Mouse (Mus musculus): Measurements from ENCODE around the gene Gm26741. TPM values are rescaled to one million over a fixed set of nuclear protein-coding genes. Genes with fewer than 3 reads are reported as not detected.

Gene Gm26741
- polyA plus RNA-seq, 1 experiment from 2014 or later, result not detected

DNA sequence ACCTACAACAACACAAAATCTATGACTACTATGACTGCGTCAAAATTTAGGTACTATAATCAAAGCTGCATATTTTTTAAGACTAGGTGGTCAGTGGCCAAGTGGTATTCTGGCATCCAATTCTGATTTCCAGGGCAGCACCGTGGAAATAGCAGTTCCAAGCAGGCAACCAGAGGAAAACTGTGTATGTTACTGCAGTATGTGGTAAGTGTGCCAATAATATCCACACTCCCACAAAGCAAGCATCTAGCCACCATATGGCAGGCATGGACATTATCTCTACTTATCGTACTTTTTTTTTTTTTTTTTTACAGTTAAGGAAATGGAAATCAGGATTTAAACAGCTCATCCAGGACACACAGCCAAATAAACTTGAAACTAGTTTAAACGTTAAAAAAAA lies 9.8 kb downstream of the Gm26741 start:
- H3K4me3 ChIP-seq (ENCODE audit: low read length), result no peak overlapping the region
- H3K9me3 ChIP-seq (ENCODE audit: control insufficient read depth, low read length), result no peaks in the 10 kb centered on the region
- no peak overlapping the region for H3K9ac ChIP-seq (ENCODE audit: low read length)
- H3K4me2 ChIP-seq (ENCODE audit: low read depth, low read length), result no peak overlapping the region
- H3K27me3 ChIP-seq (ENCODE audit: control insufficient read depth, insufficient read depth, low read depth, low read length), result no peaks in the 10 kb centered on the region
- WGBS, result 74% methylated on average over 4 of the region's 4 CpGs
- peaks cover 3% of the 10 kb centered on the region; the same call in 1 of the 2 replicates for H3K36me3 ChIP-seq (ENCODE audit: control insufficient read depth, insufficient read depth, low read length)
- ATAC-seq (ENCODE audit: low read depth), result no peak
- H3K27ac ChIP-seq (ENCODE audit: low read length), result no peak overlapping the region
- H3K4me1 ChIP-seq (replicated peaks; ENCODE audit: control insufficient read depth, insufficient read depth, low read length), result no peaks in the 10 kb centered on the region

DNA sequence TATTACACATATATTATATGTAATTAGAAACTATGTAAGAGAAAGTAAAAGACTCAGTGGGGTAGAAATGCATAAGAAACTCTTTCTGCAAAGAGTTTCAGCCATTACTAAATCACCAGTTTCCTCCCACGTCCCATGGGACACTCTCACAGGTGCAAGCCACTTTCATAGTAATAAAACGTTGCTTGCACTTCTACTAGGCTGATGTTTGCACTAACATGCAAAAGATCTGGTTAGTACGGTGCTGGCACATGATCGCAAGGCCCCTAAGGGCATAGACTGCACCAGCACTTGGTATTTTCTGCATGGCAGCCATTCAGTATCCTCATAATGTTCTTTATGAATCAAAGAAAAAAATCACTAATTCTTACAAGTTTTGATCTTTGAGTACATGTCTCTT lies 15.3 kb downstream of the Gm26741 start:
- H3K9ac ChIP-seq (ENCODE audit: low read length), result no peak overlapping the region
- H3K9me3 ChIP-seq (ENCODE audit: control insufficient read depth, low read length), result no peaks in the 10 kb centered on the region
- 68% methylated on average over 4 of the region's 4 CpGs for WGBS
- no peaks in the 10 kb centered on the region for H3K4me1 ChIP-seq (replicated peaks; ENCODE audit: control insufficient read depth, insufficient read depth, low read length)
- peaks cover 3% of the 10 kb centered on the region; the same call in 1 of the 2 replicates for H3K36me3 ChIP-seq (ENCODE audit: control insufficient read depth, insufficient read depth, low read length)
- no peaks in the 10 kb centered on the region for H3K27me3 ChIP-seq (ENCODE audit: control insufficient read depth, insufficient read depth, low read depth, low read length)
- H3K4me3 ChIP-seq (ENCODE audit: low read length), result no peak overlapping the region
- ATAC-seq (ENCODE audit: low read depth), result no peak
- H3K4me2 ChIP-seq (ENCODE audit: low read depth, low read length), result no peak overlapping the region
- H3K27ac ChIP-seq (ENCODE audit: low read length), result no peak overlapping the region

DNA sequence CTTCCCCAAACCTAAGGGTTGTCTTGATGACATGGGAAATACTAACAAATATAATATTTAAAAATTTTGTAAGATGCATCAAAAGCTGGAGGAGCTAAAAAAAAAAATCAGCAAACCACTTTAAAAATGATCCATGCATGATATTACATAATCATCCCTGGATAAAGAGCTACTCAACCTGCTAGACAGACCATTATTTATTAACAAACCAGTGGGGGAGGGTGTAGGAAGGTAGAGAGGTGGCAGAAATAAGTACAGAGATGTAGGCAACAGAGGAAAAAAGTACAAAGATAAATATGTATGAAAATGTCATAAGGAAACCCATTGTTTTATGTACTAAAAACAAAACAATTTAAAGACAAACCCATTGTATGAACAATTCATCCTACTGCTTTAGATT lies 16.1 kb downstream of the Gm26741 start:
- H3K4me2 ChIP-seq (ENCODE audit: low read depth, low read length), result no peak overlapping the region
- no peaks in the 10 kb centered on the region for H3K4me1 ChIP-seq (replicated peaks; ENCODE audit: control insufficient read depth, insufficient read depth, low read length)
- no peak overlapping the region for H3K4me3 ChIP-seq (ENCODE audit: low read length)
- no peak overlapping the region for H3K27ac ChIP-seq (ENCODE audit: low read length)
- H3K36me3 ChIP-seq (ENCODE audit: control insufficient read depth, insufficient read depth, low read length), result peaks cover 3% of the 10 kb centered on the region; the same call in 1 of the 2 replicates
- no peaks in the 10 kb centered on the region for H3K27me3 ChIP-seq (ENCODE audit: control insufficient read depth, insufficient read depth, low read depth, low read length)
- no peak overlapping the region for H3K9ac ChIP-seq (ENCODE audit: low read length)
- no peaks in the 10 kb centered on the region for H3K9me3 ChIP-seq (ENCODE audit: control insufficient read depth, low read length)
- no peak for ATAC-seq (ENCODE audit: low read depth)

DNA sequence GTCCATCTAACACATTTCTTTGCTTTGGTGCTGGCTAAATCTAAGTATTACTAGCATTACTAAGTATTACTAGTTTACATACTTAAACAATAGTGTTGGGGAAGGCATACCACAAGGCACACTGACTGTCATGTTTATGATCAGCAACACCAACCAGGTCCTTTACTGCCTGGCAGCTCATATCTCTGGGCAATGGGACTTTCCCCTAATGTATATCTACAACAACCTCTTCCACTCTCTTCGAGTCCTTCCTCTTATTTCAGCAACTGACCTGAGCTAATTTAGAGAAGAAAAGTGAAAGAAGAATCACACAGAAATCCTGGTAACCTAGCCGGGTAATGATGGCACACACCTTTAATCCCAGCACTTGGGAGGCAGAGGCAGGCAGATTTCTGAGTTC lies 17.9 kb downstream of the Gm26741 start:
- Histone ChIP-seq H3K9ac (ENCODE audit: low read length) (no peak overlapping the region), H3K27ac (ENCODE audit: low read length) (no peak overlapping the region), H3K4me2 (ENCODE audit: low read depth, low read length) (no peak overlapping the region), H3K9me3 (ENCODE audit: control insufficient read depth, low read length) (no peaks in the 10 kb centered on the region), H3K4me1 (replicated peaks; ENCODE audit: control insufficient read depth, insufficient read depth, low read length) (no peaks in the 10 kb centered on the region), H3K36me3 (ENCODE audit: control insufficient read depth, insufficient read depth, low read length) (no peaks in the 10 kb centered on the region), H3K4me3 (ENCODE audit: low read length) (no peak overlapping the region), H3K27me3 (ENCODE audit: control insufficient read depth, insufficient read depth, low read depth, low read length) (no peaks in the 10 kb centered on the region)
- no peak for ATAC-seq (ENCODE audit: low read depth)
- 87% methylated on average over 2 of the region's 2 CpGs for WGBS

DNA sequence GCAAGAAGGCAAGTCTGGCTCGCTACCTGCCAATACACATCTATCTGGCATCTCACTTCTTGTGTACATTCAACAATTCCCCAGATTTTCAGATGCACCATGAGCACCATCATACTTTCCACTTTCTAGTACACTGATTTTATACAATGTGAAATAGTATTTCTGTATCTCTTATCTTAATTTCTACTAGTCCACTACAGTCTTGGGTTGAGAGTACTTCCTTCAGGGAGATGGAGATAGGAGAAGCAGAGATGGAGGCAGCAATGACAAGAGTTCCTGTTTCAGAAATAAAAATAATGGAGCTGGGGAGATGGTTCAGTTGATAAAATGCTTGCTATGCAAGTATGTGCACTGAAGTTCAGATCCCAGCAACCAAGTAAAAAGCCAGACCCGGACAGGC lies 19.2 kb downstream of the Gm26741 start:
- no peak for ATAC-seq (ENCODE audit: low read depth)
- Histone ChIP-seq H3K4me3 (ENCODE audit: low read length) (no peak overlapping the region), H3K27ac (ENCODE audit: low read length) (no peak overlapping the region), H3K9ac (ENCODE audit: low read length) (no peak overlapping the region), H3K27me3 (ENCODE audit: control insufficient read depth, insufficient read depth, low read depth, low read length) (no peaks in the 10 kb centered on the region), H3K4me2 (ENCODE audit: low read depth, low read length) (no peak overlapping the region), H3K4me1 (replicated peaks; ENCODE audit: control insufficient read depth, insufficient read depth, low read length) (0 out of 2 replicates have a peak, but pooled peaks cover 1% of the 10 kb centered on the region), H3K9me3 (ENCODE audit: control insufficient read depth, low read length) (no peaks in the 10 kb centered on the region), H3K36me3 (ENCODE audit: control insufficient read depth, insufficient read depth, low read length) (no peaks in the 10 kb centered on the region)
- WGBS, result 86% methylated on average over 2 of the region's 2 CpGs

DNA sequence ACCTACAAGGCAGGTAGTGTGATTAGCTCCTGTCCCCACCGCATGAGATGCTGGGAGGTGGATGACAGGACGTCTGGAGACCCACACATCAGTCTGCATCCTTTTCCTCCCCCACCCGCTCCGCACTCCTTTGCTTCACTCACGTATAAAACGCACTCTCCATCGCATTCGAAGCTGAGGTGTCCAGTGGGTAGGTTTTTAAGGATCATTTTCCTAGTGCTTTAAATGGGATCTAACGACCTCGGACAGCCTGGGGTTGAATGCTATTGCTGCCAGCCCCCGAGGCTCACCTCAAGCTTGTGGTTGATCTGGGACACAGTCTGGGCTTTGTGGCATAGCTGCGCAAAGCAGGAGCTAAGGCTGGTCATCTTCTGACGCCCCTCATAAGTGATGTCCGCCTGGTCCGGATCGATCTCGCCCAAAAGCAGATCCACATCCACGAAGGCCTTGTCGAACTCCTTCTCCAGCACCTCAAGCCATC lies 22.8 kb downstream of the Gm26741 start:
- no peaks in the 10 kb centered on the region for H3K36me3 ChIP-seq (ENCODE audit: control insufficient read depth, insufficient read depth, low read length)
- 0 out of 2 replicates have a peak, but pooled peaks cover 5% of the 10 kb centered on the region for H3K4me1 ChIP-seq (replicated peaks; ENCODE audit: control insufficient read depth, insufficient read depth, low read length)
- peak overlapping the region; percentile 95 for H3K9ac ChIP-seq (ENCODE audit: low read length)
- H3K4me2 ChIP-seq (ENCODE audit: low read depth, low read length), result peak overlapping the region; percentile 95
- peak overlapping the region; percentile 93 for H3K27ac ChIP-seq (ENCODE audit: low read length)
- under 1% methylated on average over 19 of the region's 19 CpGs for WGBS
- H3K4me3 ChIP-seq (ENCODE audit: low read length), result peak overlapping the region; percentile 95
- peak; percentile 51 for ATAC-seq (ENCODE audit: low read depth)
- H3K9me3 ChIP-seq (ENCODE audit: control insufficient read depth, low read length), result no peaks in the 10 kb centered on the region
- H3K27me3 ChIP-seq (ENCODE audit: control insufficient read depth, insufficient read depth, low read depth, low read length), result no peaks in the 10 kb centered on the region

DNA sequence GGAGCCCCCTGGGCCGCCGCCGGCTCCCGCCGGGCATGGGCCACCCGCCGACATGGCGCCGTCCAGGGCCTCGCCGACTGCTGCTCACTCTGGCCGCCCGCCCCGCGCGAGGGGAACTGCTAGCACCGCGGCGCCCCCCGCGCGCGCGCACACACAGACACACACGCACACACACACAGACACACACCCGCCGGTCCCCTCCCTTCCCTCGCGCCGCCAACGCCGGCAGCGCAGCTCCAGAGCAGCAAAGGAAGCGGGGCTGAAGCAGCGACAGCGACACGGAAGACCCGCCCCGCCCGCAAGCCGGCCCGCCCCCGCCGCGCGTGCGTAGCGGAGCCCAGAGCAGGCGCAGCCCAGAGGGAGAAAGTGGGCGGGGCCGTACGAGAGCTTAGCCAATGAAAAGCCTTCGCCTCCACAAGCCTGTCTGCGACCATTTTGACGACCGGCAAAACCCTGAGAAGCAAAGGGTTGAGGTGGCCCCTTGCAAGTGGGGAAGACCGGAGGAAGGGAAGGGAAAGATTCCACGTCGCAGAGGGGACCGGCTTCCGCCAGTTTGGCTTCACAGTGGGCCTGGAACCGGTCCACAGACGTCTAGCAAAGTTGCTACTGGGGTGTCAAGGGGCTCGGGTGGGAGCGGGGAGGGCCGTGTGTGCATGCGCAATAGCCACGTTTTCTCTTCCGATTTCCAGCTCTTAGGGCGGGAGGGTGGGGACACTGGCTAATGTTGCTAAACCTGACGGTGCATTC lies 23.5 kb downstream of the Gm26741 start, which contains the start of gene Gopc:
Gene Gopc, minus strand, starts transcription at position 280 of the 747 bp plus-strand sequence.
- under 1% methylated on average over 55 of the region's 71 CpGs for WGBS
- H3K9me3 ChIP-seq (ENCODE audit: control insufficient read depth, low read length), result no peaks in the 10 kb centered on the region
- H3K4me1 ChIP-seq (replicated peaks; ENCODE audit: control insufficient read depth, insufficient read depth, low read length), result 0 out of 2 replicates have a peak, but pooled peaks cover 5% of the 10 kb centered on the region
- no peaks in the 10 kb centered on the region for H3K36me3 ChIP-seq (ENCODE audit: control insufficient read depth, insufficient read depth, low read length)
- H3K4me2 ChIP-seq (ENCODE audit: low read depth, low read length), result peak within 1 kb of the TSS; percentile 95
- H3K9ac ChIP-seq (ENCODE audit: low read length), result peak within 1 kb of the TSS; percentile 95
- H3K27ac ChIP-seq (ENCODE audit: low read length), result peak within 1 kb of the TSS; percentile 93
- peak within 1 kb of the TSS; percentile 95 for H3K4me3 ChIP-seq (ENCODE audit: low read length)
- peak; percentile 99 for ATAC-seq (ENCODE audit: low read depth)
- no peaks in the 10 kb centered on the region for H3K27me3 ChIP-seq (ENCODE audit: control insufficient read depth, insufficient read depth, low read depth, low read length)

DNA sequence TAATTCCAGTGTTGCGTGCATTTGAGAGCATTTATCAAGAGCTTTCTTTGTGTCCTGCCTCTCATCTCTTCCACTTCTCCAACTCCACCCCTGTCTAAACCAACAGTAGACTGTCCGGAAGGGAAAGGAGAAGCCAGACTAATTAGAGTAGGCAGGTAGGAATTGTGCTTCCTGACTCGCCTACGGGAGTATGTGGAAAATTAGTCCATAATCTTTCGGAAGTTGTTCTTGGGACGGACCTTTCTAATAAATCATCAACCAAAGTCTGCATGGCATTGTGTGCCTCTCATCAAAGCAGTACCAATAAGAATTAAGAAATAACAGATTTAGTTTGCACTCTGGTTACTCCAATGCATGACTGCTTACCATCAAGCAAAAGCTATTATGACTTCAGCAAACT lies 24.5 kb downstream of the Gm26741 start:
- Histone ChIP-seq H3K4me3 (ENCODE audit: low read length) (peak overlapping the region; percentile 95), H3K4me1 (replicated peaks; ENCODE audit: control insufficient read depth, insufficient read depth, low read length) (0 out of 2 replicates have a peak, but pooled peaks cover 5% of the 10 kb centered on the region), H3K27me3 (ENCODE audit: control insufficient read depth, insufficient read depth, low read depth, low read length) (no peaks in the 10 kb centered on the region), H3K9ac (ENCODE audit: low read length) (peak overlapping the region; percentile 73), H3K27ac (ENCODE audit: low read length) (peak overlapping the region; percentile 21), H3K4me2 (ENCODE audit: low read depth, low read length) (peak overlapping the region; percentile 72), H3K9me3 (ENCODE audit: control insufficient read depth, low read length) (no peaks in the 10 kb centered on the region), H3K36me3 (ENCODE audit: control insufficient read depth, insufficient read depth, low read length) (no peaks in the 10 kb centered on the region)
- 54% methylated on average over 6 of the region's 6 CpGs for whole genome bisulfite sequencing
- ATAC-seq (ENCODE audit: low read depth), result no peak

DNA sequence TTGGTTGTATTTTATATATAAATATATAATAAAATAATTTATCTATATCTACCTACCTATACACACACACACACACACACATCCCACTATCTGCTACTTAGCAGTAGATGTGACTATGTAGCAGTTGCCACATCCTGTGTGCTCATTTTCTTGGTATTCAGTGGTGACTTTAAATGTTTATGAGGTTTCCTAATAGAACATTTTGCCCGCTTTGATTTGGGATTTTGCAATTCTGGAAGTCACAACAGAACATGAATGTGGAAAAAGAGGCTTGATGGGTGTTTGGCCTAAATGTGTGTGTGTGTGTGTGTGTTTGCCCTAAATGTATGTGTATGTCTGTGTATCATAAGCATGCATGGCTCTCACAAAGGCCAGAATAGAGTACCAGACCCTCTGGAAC lies 25.0 kb downstream of the Gm26741 start:
- H3K4me2 ChIP-seq (ENCODE audit: low read depth, low read length), result no peak overlapping the region
- H3K27me3 ChIP-seq (ENCODE audit: control insufficient read depth, insufficient read depth, low read depth, low read length), result no peaks in the 10 kb centered on the region
- no peak overlapping the region for H3K4me3 ChIP-seq (ENCODE audit: low read length)
- no peaks in the 10 kb centered on the region for H3K36me3 ChIP-seq (ENCODE audit: control insufficient read depth, insufficient read depth, low read length)
- no peak overlapping the region for H3K27ac ChIP-seq (ENCODE audit: low read length)
- 0 out of 2 replicates have a peak, but pooled peaks cover 5% of the 10 kb centered on the region for H3K4me1 ChIP-seq (replicated peaks; ENCODE audit: control insufficient read depth, insufficient read depth, low read length)
- WGBS, result 82% methylated on average over 1 of the region's 1 CpGs
- no peak for ATAC-seq (ENCODE audit: low read depth)
- no peaks in the 10 kb centered on the region for H3K9me3 ChIP-seq (ENCODE audit: control insufficient read depth, low read length)
- H3K9ac ChIP-seq (ENCODE audit: low read length), result no peak overlapping the region
